Mouse (Mus musculus) myocyte (in vitro differentiated cells): ENCODE results near the gene Nfkb1. TPM values are rescaled to one million over a fixed set of nuclear protein-coding genes. Genes with fewer than 3 reads are reported as not detected.

Experiments
- H3K27me3 ChIP-seq: one replicate; pipeline ENCODE4 v1.6.1; 2011; ENCODE audit not compliant: control insufficient read depth, insufficient read depth, insufficient read length
- H3K36me3 ChIP-seq: one replicate; pipeline ENCODE4 v1.6.1; 2011; ENCODE audit not compliant: control insufficient read depth, insufficient read depth
- H3K4me2 ChIP-seq: one replicate; pipeline ENCODE4 v1.6.1; 2011; ENCODE audit warnings: low read depth, control low read depth
- H3K4me3 ChIP-seq: one replicate; pipeline ENCODE4 v1.5.1; 2011; ENCODE audit warnings: mild to moderate bottlenecking, control low read depth, moderate library complexity
- H3K79me2 ChIP-seq: one replicate; pipeline ENCODE4 v1.6.1; 2011; ENCODE audit not compliant: control insufficient read depth, insufficient read depth
- H3ac ChIP-seq: one replicate; pipeline ENCODE4 v1.6.1; 2011; ENCODE audit not compliant: control insufficient read depth, insufficient read length
- CEBPB ChIP-seq: IDR thresholded peaks from 2 replicates; pipeline ENCODE4 v1.6.1; 2011; ENCODE audit warnings: mild to moderate bottlenecking, moderate library complexity; ENCODE audit not compliant: poor library complexity, insufficient read depth, severe bottlenecking
- E2F4 ChIP-seq: IDR thresholded peaks from one replicate; pipeline ENCODE4 v1.6.1; 2011; ENCODE audit warnings: mild to moderate bottlenecking, control low read depth, moderate library complexity; ENCODE audit not compliant: insufficient read depth
- MAX ChIP-seq: IDR thresholded peaks from one replicate; pipeline ENCODE4 v1.6.1; 2011; ENCODE audit warnings: low read depth, mild to moderate bottlenecking, control low read depth
- MYOD1 ChIP-seq, 3 experiments: IDR thresholded peaks; one replicate each; pipeline ENCODE4 v1.6.1; 2011; ENCODE audit warnings: control low read depth in 2 of 3, low read depth in 2 of 3, mild to moderate bottlenecking in 2 of 3, moderate library complexity in 1 of 3; ENCODE audit not compliant: insufficient read length in 2 of 3, control insufficient read depth in 1 of 3
- MYOG ChIP-seq, 3 experiments: IDR thresholded peaks; one replicate each; pipeline ENCODE4 v1.6.1; 2011; ENCODE audit warnings: control low read depth in 2 of 3, low read depth in 2 of 3, mild to moderate bottlenecking in 2 of 3; ENCODE audit not compliant: insufficient read length in 2 of 3, control insufficient read depth in 1 of 3, insufficient read depth in 1 of 3
- POLR2A ChIP-seq: IDR thresholded peaks from one replicate; pipeline ENCODE4 v1.6.1; 2011; ENCODE audit warnings: low read depth, mild to moderate bottlenecking, control low read depth, moderate library complexity; ENCODE audit not compliant: insufficient read length
- POLR2AphosphoS2 ChIP-seq: IDR thresholded peaks from one replicate; pipeline ENCODE4 v1.6.1; 2011; ENCODE audit warnings: low read depth, control low read depth; ENCODE audit not compliant: insufficient read length
- REST ChIP-seq: IDR thresholded peaks from one replicate; pipeline ENCODE4 v1.6.1; 2011; ENCODE audit warnings: mild to moderate bottlenecking, control low read depth, moderate library complexity; ENCODE audit not compliant: insufficient read depth, insufficient read length
- SRF ChIP-seq: IDR thresholded peaks from one replicate; pipeline ENCODE4 v1.6.1; 2011; ENCODE audit warnings: low read depth; ENCODE audit not compliant: control insufficient read depth, insufficient read length
- TCF12 ChIP-seq: IDR thresholded peaks from one replicate; pipeline ENCODE4 v1.6.1; 2011; ENCODE audit warnings: mild to moderate bottlenecking, control low read depth; ENCODE audit not compliant: poor library complexity, insufficient read depth, severe bottlenecking
- TCF3 ChIP-seq: IDR thresholded peaks from one replicate; pipeline ENCODE4 v1.6.1; 2011; ENCODE audit warnings: low read depth, control low read depth; ENCODE audit not compliant: insufficient read length
- USF1 ChIP-seq: IDR thresholded peaks from one replicate; pipeline ENCODE4 v1.6.1; 2011; ENCODE audit warnings: low read depth, mild to moderate bottlenecking, control low read depth, moderate library complexity
- polyA plus RNA-seq: library from polyadenylated mRNA; unstranded; fragments of >200 nt; fragmentation: generic; extraction: Trizol; gene quantifications from one replicate; pipeline ENCODE4 v1.2.1, GENCODE M21; 2012; ENCODE audit warnings: missing spikeins

Nfkb1 gene
- polyA plus RNA-seq, 1 experiment: 35.3 TPM

DNA sequence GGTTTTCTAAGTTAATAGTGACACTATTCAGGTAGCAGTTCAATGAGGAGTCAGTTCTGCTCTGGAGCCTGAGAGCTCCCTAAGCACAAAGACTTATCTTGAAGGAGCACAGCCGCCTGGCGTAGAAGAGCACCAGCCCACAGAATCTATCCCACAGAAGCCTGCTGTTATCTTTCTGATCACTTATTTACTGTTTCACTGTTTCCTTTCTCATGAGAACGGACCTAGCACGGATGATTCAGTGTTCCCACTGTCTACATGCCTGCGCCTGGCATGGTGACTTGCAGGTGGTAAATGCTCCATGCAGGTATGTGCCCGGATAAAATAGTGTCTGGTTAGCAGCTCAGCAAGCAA, 27.8 kb upstream of the Nfkb1 start:
- H3K36me3 ChIP-seq: no peaks in the 10 kb centered on the region
- TF ChIP-seq CEBPB (no peak), MAX (no peak), MYOD1 (IDR thresholded peaks at IDR 0.05; ENCODE audit: control insufficient read depth in 1 of 3, insufficient read length in 2 of 3, low read depth in 2 of 3) (no peak), MYOG (IDR thresholded peaks at IDR 0.05; ENCODE audit: control insufficient read depth in 1 of 3, insufficient read depth in 1 of 3, insufficient read length in 2 of 3, low read depth in 2 of 3) (no peak), REST (no peak), SRF (no peak), TCF12 (no peak), E2F4 (no peak), POLR2AphosphoS2 (no peak), POLR2A (no peak), TCF3 (no peak), USF1 (no peak)
- no peaks in the 10 kb centered on the region for H3K27me3 ChIP-seq
- H3K79me2 ChIP-seq: no peaks in the 10 kb centered on the region
- no peak overlapping the region for H3K4me3 ChIP-seq
- H3K4me2 ChIP-seq: no peak overlapping the region
- H3ac ChIP-seq: no peak overlapping the region

DNA sequence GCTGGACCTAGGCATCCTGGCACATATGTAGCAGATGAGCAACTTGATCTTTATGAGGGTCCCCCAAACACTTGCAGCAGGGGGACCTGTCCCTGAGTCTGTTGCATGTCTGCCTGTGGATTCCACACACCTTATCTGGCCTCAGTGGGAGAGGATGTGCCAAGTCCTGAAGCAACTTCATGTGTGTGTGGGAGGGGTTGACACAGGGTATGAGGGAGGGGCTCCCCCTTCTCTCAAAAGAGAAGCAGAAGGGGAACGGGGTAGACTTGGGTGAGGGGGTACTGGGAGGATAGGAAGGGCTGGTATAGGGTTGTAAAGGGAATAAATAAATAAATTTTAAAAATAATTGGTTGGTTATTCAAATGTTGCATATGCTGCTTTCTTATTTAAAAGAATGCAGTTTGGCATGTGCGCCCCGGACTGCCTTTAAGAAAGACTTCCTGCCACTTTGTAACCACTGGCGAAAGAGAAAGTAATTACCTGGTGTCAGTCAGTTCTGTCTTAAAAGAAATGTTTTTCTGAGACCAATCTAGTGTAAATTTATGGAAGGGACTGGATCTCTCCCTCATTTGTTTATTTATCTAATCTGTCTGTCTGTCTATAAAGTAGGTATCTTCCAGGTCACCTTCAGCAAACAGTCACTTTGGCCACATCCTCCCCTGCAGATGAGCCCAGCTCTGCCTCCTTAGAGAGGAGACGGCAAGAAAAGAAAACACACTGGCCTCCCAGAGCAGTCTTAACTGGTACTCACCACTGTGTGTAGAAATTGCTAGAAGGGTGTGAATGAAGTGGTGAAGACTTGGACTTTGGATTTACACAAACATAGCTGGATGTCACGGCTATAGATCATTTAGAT, 27.2 kb upstream of the Nfkb1 start:
- no peak for TF ChIP-seq POLR2A
- no peak for TF ChIP-seq USF1
- TF ChIP-seq REST: no peak
- no peak for TF ChIP-seq TCF3
- TF ChIP-seq MAX: no peak
- TF ChIP-seq MYOG (IDR thresholded peaks at IDR 0.05; ENCODE audit: control insufficient read depth in 1 of 3, insufficient read depth in 1 of 3, insufficient read length in 2 of 3, low read depth in 2 of 3): no peak
- TF ChIP-seq TCF12: no peak
- no peak for TF ChIP-seq POLR2AphosphoS2
- no peak overlapping the region for H3ac ChIP-seq
- H3K79me2 ChIP-seq: no peaks in the 10 kb centered on the region
- no peaks in the 10 kb centered on the region for H3K36me3 ChIP-seq
- no peak overlapping the region for H3K4me2 ChIP-seq
- H3K4me3 ChIP-seq: no peak overlapping the region
- H3K27me3 ChIP-seq: no peaks in the 10 kb centered on the region

DNA sequence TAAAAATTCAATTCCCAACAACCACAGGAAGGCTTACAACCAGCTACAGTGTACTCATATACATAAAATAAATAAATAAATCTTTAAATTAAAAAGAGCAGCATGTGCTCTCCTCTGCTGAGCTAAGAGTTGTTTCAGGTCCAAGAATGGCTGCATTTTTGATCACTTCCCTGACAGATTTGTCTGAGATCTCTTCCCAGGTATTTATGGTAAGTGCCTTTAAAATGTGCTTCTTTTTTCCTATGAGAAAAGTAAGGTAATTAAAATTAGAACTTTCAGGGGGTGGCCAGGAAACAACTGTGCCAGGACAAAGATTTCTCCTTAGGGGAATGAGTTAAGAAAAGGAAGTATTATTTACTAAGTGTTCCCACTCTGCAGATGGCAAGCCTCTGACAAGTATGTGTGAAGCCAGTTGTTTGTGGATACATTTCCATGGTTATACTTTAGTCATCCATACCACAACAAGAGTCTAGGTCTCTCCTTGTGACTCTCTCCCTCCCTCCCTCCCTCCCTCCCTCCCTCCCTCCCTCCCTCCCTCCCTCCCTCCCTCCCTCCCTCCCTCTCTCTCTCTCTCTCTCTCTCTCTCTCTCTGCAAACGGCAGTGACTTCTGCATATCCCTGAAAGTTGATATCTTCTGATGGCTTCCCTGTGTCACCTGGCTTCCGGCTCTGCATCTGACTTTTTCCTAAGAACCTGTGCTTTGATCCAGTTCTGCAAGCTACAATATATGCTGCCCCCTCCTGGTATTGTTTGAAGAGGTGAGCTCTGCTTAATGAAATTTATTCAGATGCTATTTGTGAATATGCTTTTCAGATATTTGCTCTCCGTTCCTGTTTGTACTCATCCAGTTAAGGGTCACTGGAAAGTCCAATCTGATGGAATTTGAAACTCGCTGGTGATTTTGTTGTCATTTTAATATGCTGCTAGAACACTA, 21.9 kb upstream of the Nfkb1 start:
- no peak overlapping the region for H3K4me3 ChIP-seq
- H3ac ChIP-seq: no peak overlapping the region
- no peaks in the 10 kb centered on the region for H3K36me3 ChIP-seq
- H3K27me3 ChIP-seq: no peaks in the 10 kb centered on the region
- no peak overlapping the region for H3K4me2 ChIP-seq
- H3K79me2 ChIP-seq: no peaks in the 10 kb centered on the region
- no peak for TF ChIP-seq E2F4
- no peak for TF ChIP-seq TCF12
- no peak for TF ChIP-seq POLR2AphosphoS2
- no peak for TF ChIP-seq CEBPB
- no peak for TF ChIP-seq USF1
- TF ChIP-seq TCF3: no peak
- no peak for TF ChIP-seq MAX
- TF ChIP-seq SRF: no peak
- TF ChIP-seq MYOG (IDR thresholded peaks at IDR 0.05; ENCODE audit: control insufficient read depth in 1 of 3, insufficient read depth in 1 of 3, insufficient read length in 2 of 3, low read depth in 2 of 3): no peak
- TF ChIP-seq REST: no peak
- TF ChIP-seq POLR2A: no peak
- TF ChIP-seq MYOD1 (IDR thresholded peaks at IDR 0.05; ENCODE audit: control insufficient read depth in 1 of 3, insufficient read length in 2 of 3, low read depth in 2 of 3): no peak

DNA sequence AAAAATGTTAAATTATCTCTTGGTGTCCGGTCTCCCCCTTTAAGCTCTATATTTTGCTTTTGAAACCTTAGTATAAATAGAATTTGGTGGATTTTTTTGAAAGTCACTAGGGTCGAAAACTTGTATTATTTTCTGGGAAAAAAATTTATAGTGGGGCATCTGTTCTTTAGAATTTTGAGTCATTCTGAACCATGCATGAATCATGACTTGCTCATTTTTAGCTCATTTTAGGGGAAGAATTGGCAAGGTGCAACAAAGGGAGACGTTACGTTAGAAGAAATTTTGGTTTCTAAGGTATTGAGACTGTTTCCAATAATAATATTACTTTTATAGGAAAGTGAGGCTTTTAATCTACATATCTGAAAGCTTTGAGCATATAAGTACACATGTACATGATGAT, 20.3 kb upstream of the Nfkb1 start:
- H3K36me3 ChIP-seq: no peaks in the 10 kb centered on the region
- H3ac ChIP-seq: no peak overlapping the region
- H3K4me3 ChIP-seq: no peak overlapping the region
- H3K27me3 ChIP-seq: no peaks in the 10 kb centered on the region
- TF ChIP-seq POLR2AphosphoS2 (no peak), CEBPB (peak; percentile 7; the same call in 1 of the 2 replicates), POLR2A (no peak)
- H3K79me2 ChIP-seq: no peaks in the 10 kb centered on the region
- peak overlapping the region; percentile 56 for H3K4me2 ChIP-seq
